Mouse (Mus musculus) heart, embryonic 16.5 days (tissue): ENCODE data around the gene Tbxas1. TPM values are rescaled to one million over a fixed set of nuclear protein-coding genes. Genes with fewer than 3 reads are reported as not detected.

Source experiments
- ATAC-seq: fragments of 200-750 bp; cut with Nextera tagmentation; replicated peaks from 2 replicates; pipeline ENCODE4 v1.8.0; 2017; ENCODE audit warnings: moderate number of reproducible peaks; ENCODE audit not compliant: insufficient read depth, low FRiP score; ENCODE audit errors: extremely low read depth
- H3K27ac ChIP-seq: fragments of 300-500 bp; sonication (generic); 2 replicates; pipeline ENCODE4 v1.5.1; 2014; ENCODE audit warnings: mild to moderate bottlenecking, low read length, control low read depth, moderate library complexity
- H3K27me3 ChIP-seq: fragments of 300-500 bp; sonication (generic); 2 replicates; pipeline ENCODE4 v1.6.1; 2014; ENCODE audit warnings: low read length, mixed read lengths; ENCODE audit not compliant: control insufficient read depth, insufficient read depth
- H3K36me3 ChIP-seq: fragments of 300-500 bp; sonication (generic); 2 replicates; pipeline ENCODE4 v1.6.1; 2014; ENCODE audit not compliant: control insufficient read depth, insufficient read depth
- H3K4me1 ChIP-seq: fragments of 300-500 bp; sonication (generic); 2 replicates; pipeline ENCODE4 v1.6.1; 2014; ENCODE audit warnings: low read length, mixed read lengths; ENCODE audit not compliant: control insufficient read depth, insufficient read depth
- H3K4me2 ChIP-seq: fragments of 300-500 bp; sonication (generic); 2 replicates; pipeline ENCODE4 v1.6.1; 2014; ENCODE audit warnings: low read depth, mild to moderate bottlenecking, control low read depth, low read length
- H3K4me3 ChIP-seq: fragments of 300-500 bp; sonication (generic); 2 replicates; pipeline ENCODE4 v1.5.1; 2014; ENCODE audit warnings: mild to moderate bottlenecking, control low read depth, low read length
- H3K9ac ChIP-seq: fragments of 300-500 bp; sonication (generic); 2 replicates; pipeline ENCODE4 v1.6.1; 2014; ENCODE audit warnings: low read length, control low read depth
- H3K9me3 ChIP-seq: fragments of 300-500 bp; sonication (generic); replicated peaks from 2 replicates; pipeline ENCODE4 v1.6.1; 2016; ENCODE audit warnings: low read length; ENCODE audit not compliant: control insufficient read depth
- WGBS: fragments of 180-500 bp; shearing (Covaris S2); extraction: QIAGEN DNeasy Blood & Tissue Kit; methylation state at CpG from one replicate; pipeline ENCODE4 v1.1.7; 2014; 5-methylcytosine and 5-hydroxymethylcytosine counted together
- polyA plus RNA-seq: library from polyadenylated mRNA; unstranded; fragments of >200 nt; fragmentation: Nextera tagmentation; extraction: Ambion mirVana; gene quantifications from 2 replicates; pipeline ENCODE4 v1.2.1, GENCODE M21; 2015

The Tbxas1 gene
- polyA plus RNA-seq, 1 experiment from 2014 or later, result 1.9 TPM

- H3K4me2 ChIP-seq, result no peak overlapping the region
- H3K9me3 ChIP-seq, result no peaks in the 10 kb centered on the region
- 86% methylated on average over 2 of the region's 2 CpGs for WGBS
- H3K9ac ChIP-seq, result no peak overlapping the region
- no peak overlapping the region for H3K27ac ChIP-seq
- no peaks in the 10 kb centered on the region for H3K4me1 ChIP-seq
- no peaks in the 10 kb centered on the region for H3K36me3 ChIP-seq
- ATAC-seq, result no peak
- H3K4me3 ChIP-seq, result no peak overlapping the region
- H3K27me3 ChIP-seq, result no peaks in the 10 kb centered on the region
These were observed 109.4 kb downstream of the Tbxas1 start for GRCm38 (mm10) chr6:38984626-38985025.

GRCm38 (mm10) chr6:38986641-38987040 lies 111.4 kb downstream of the Tbxas1 start:
- ATAC-seq, result no peak
- Histone ChIP-seq H3K9ac (no peak overlapping the region), H3K4me2 (no peak overlapping the region), H3K27ac (no peak overlapping the region), H3K4me3 (no peak overlapping the region), H3K27me3 (no peaks in the 10 kb centered on the region), H3K9me3 (no peaks in the 10 kb centered on the region), H3K4me1 (no peaks in the 10 kb centered on the region), H3K36me3 (no peaks in the 10 kb centered on the region)
- 61% methylated on average over 10 of the region's 10 CpGs for WGBS

GRCm38 (mm10) chr6:38992016-38992415 lies 116.8 kb downstream of the Tbxas1 start:
- 46% methylated on average over 4 of the region's 4 CpGs for WGBS
- Histone ChIP-seq H3K27ac (no peak overlapping the region), H3K36me3 (no peaks in the 10 kb centered on the region), H3K9ac (no peak overlapping the region), H3K4me1 (no peaks in the 10 kb centered on the region), H3K27me3 (no peaks in the 10 kb centered on the region), H3K9me3 (no peaks in the 10 kb centered on the region), H3K4me2 (no peak overlapping the region), H3K4me3 (no peak overlapping the region)
- no peak for ATAC-seq

DNA sequence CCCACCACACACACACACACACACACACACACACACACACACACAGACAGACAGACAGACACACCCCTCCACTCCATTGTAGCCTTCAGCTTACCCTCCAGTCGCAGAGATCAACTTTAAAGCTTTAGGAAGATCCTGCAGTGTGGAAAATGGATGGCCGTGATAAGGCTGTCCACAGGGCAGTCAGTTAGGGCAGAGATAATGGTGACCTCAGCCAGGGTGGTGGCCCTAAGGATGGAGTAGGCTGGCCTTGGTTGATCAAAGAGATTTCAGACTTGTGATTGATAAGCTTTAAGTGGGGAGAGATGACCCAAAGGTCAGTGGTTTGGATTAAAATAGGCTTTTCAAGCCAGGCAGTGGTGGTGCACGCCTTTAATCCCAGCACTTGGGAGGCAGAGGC lies 120.6 kb downstream of the Tbxas1 start:
- no peak overlapping the region for H3K4me2 ChIP-seq
- H3K27ac ChIP-seq, result no peak overlapping the region
- no peaks in the 10 kb centered on the region for H3K4me1 ChIP-seq
- no peaks in the 10 kb centered on the region for H3K36me3 ChIP-seq
- no peak for ATAC-seq
- 57% methylated on average over 3 of the region's 3 CpGs for WGBS
- no peaks in the 10 kb centered on the region for H3K27me3 ChIP-seq
- H3K4me3 ChIP-seq, result no peak overlapping the region
- no peaks in the 10 kb centered on the region for H3K9me3 ChIP-seq
- no peak overlapping the region for H3K9ac ChIP-seq

GRCm38 (mm10) chr6:38997838-38998237 lies 122.6 kb downstream of the Tbxas1 start:
- ATAC-seq, result no peak

DNA sequence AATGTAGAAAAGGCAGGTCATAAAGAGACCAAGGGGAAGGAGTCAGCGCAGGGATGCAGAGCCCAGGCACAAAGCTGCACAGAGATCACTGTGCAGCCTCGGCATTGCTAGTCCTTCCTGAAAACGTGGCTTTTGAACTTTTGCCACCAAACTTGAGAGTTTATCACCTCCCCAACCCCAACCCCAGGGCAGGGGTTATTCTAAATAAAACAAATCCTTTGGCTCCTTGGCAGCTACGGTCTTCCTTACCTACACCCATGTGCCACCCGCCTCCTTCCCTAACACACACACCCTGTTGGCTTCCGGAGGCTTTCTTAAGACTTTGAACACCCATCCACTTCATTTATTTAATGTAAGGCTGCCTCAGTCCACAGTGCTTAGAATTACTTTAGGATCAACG lies 127.9 kb downstream of the Tbxas1 start:
- no peak overlapping the region for H3K27ac ChIP-seq
- no peak for ATAC-seq
- H3K9me3 ChIP-seq, result no peaks in the 10 kb centered on the region
- H3K9ac ChIP-seq, result no peak overlapping the region
- 72% methylated on average over 7 of the region's 7 CpGs for WGBS
- no peak overlapping the region for H3K4me2 ChIP-seq
- no peaks in the 10 kb centered on the region for H3K27me3 ChIP-seq
- no peak overlapping the region for H3K4me3 ChIP-seq
- H3K4me1 ChIP-seq, result no peaks in the 10 kb centered on the region
- H3K36me3 ChIP-seq, result no peaks in the 10 kb centered on the region

More at GRCm38 (mm10) chr6:38997838-38998237, 122.6 kb downstream of the Tbxas1 start:
- H3K4me3 ChIP-seq, result no peak overlapping the region
- H3K4me2 ChIP-seq, result no peak overlapping the region
- no peak overlapping the region for H3K9ac ChIP-seq
- H3K27me3 ChIP-seq, result no peaks in the 10 kb centered on the region
- WGBS, result 80% methylated on average over 4 of the region's 4 CpGs
- H3K4me1 ChIP-seq, result no peaks in the 10 kb centered on the region
- no peak overlapping the region for H3K27ac ChIP-seq
- no peaks in the 10 kb centered on the region for H3K9me3 ChIP-seq
- H3K36me3 ChIP-seq, result no peaks in the 10 kb centered on the region

GRCm38 (mm10) chr6:39004003-39004473 lies 128.8 kb downstream of the Tbxas1 start:
- no peak overlapping the region for H3K9ac ChIP-seq
- no peaks in the 10 kb centered on the region for H3K4me1 ChIP-seq
- 74% methylated on average over 12 of the region's 12 CpGs for WGBS
- H3K27ac ChIP-seq, result no peak overlapping the region
- no peak overlapping the region for H3K4me3 ChIP-seq
- H3K27me3 ChIP-seq, result no peaks in the 10 kb centered on the region
- H3K4me2 ChIP-seq, result no peak overlapping the region
- H3K36me3 ChIP-seq, result no peaks in the 10 kb centered on the region
- ATAC-seq, result no peak
- H3K9me3 ChIP-seq, result no peaks in the 10 kb centered on the region

DNA sequence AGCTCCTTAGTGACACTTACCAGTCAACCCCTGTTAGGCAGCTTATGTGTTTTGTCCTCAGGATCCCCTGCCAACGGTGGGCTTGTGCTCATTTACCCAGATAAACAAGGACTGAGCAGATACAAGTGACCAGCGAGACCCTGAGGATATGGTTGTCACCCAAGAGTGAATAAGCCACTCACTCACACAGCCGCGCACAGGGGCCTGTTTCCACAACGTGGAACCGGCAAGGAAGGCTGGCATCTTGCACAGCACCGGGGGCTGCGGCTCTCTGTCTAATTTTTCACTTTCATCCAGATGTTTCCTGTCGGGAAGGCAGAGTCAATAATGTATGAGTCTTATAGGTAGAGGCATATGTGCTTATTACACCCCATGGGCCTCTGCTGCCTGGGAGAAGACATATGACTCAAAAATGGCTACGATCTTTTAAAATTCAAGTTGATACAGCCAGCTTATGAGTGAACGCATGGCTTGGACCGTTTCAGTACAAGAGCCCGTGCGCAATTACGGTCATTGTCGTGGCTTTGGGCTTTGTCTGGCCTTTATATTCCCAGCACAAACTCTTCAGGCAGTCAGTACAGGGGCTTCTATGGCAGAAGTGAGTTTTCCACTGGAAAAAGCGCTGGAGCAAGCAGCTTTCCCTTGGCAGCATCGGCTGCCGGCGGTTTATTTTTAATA lies 130.2 kb downstream of the Tbxas1 start:
- ATAC-seq, result no peak
- Histone ChIP-seq H3K9me3 (no peaks in the 10 kb centered on the region), H3K4me3 (no peak overlapping the region), H3K9ac (no peak overlapping the region), H3K4me1 (no peaks in the 10 kb centered on the region), H3K27ac (no peak overlapping the region), H3K36me3 (no peaks in the 10 kb centered on the region), H3K27me3 (no peaks in the 10 kb centered on the region), H3K4me2 (no peak overlapping the region)
- WGBS, result 78% methylated on average over 20 of the region's 20 CpGs

- Histone ChIP-seq H3K4me2 (no peak overlapping the region), H3K36me3 (no peaks in the 10 kb centered on the region), H3K4me3 (no peak overlapping the region), H3K9ac (no peak overlapping the region), H3K27ac (no peak overlapping the region), H3K4me1 (no peaks in the 10 kb centered on the region), H3K27me3 (no peaks in the 10 kb centered on the region), H3K9me3 (no peaks in the 10 kb centered on the region)
- WGBS, result 74% methylated on average over 5 of the region's 5 CpGs
- no peak for ATAC-seq
These were observed 130.9 kb downstream of the Tbxas1 start for GRCm38 (mm10) chr6:39005945-39006572.
